Mouse (Mus musculus) stomach, embryonic 16.5 days (tissue): ENCODE measurements around the gene Gm3642. TPM values are rescaled to one million over a fixed set of nuclear protein-coding genes. Genes with fewer than 3 reads are reported as not detected.
"Not testable (repeated sequence)": the region's sequence is repeated elsewhere in the genome, so short reads cannot be mapped to it uniquely, and the experiment has no call there.

Source experiments
- ATAC-seq: fragments of 200-750 bp; cut with Nextera tagmentation; 2 replicates; pipeline ENCODE4 v1.8.0; 2017; ENCODE audit warnings: moderate number of reproducible peaks, moderate TSS enrichment; ENCODE audit not compliant: insufficient read depth, low FRiP score
- H3K27ac ChIP-seq: fragments of 300-500 bp; sonication (generic); 2 replicates; pipeline ENCODE4 v1.5.1; 2014; ENCODE audit warnings: low read length
- H3K27me3 ChIP-seq: fragments of 300-500 bp; sonication (generic); 2 replicates; pipeline ENCODE4 v1.6.1; 2014; ENCODE audit warnings: low read length, control low read depth, mixed read lengths; ENCODE audit not compliant: control insufficient read depth, insufficient read depth
- H3K36me3 ChIP-seq: fragments of 300-500 bp; sonication (generic); 2 replicates; pipeline ENCODE4 v1.6.1; 2014; ENCODE audit warnings: low read length; ENCODE audit not compliant: control insufficient read depth, insufficient read depth
- H3K4me1 ChIP-seq: fragments of 300-500 bp; sonication (generic); 2 replicates; pipeline ENCODE4 v1.6.1; 2014; ENCODE audit warnings: low read length, control low read depth, mixed read lengths; ENCODE audit not compliant: control insufficient read depth, insufficient read depth
- H3K4me2 ChIP-seq: fragments of 300-500 bp; sonication (generic); 2 replicates; pipeline ENCODE4 v1.6.1; 2014; ENCODE audit warnings: low read depth, low read length, mixed read lengths
- H3K4me3 ChIP-seq: fragments of 300-500 bp; sonication (generic); replicated peaks from 2 replicates; pipeline ENCODE4 v1.5.1; 2014; ENCODE audit warnings: mild to moderate bottlenecking, low read length
- H3K9ac ChIP-seq: fragments of 300-500 bp; sonication (generic); 2 replicates; pipeline ENCODE4 v1.6.1; 2014; ENCODE audit warnings: low read length
- H3K9me3 ChIP-seq: fragments of 300-500 bp; sonication (generic); replicated peaks from 2 replicates; pipeline ENCODE4 v1.6.1; 2016; ENCODE audit warnings: low read length, control low read depth; ENCODE audit not compliant: control insufficient read depth
- WGBS: fragments of 180-500 bp; shearing (Covaris S2); extraction: QIAGEN DNeasy Blood & Tissue Kit; methylation state at CpG from one replicate; pipeline ENCODE4 v1.1.7; 2014; 5-methylcytosine and 5-hydroxymethylcytosine counted together
- polyA plus RNA-seq: library from polyadenylated mRNA; unstranded; fragments of >200 nt; fragmentation: Nextera tagmentation; extraction: Ambion mirVana; gene quantifications from 2 replicates; pipeline ENCODE4 v1.2.1, GENCODE M21; 2015

Gene Gm3642
- polyA plus RNA-seq: not detected in 2 replicates

DNA sequence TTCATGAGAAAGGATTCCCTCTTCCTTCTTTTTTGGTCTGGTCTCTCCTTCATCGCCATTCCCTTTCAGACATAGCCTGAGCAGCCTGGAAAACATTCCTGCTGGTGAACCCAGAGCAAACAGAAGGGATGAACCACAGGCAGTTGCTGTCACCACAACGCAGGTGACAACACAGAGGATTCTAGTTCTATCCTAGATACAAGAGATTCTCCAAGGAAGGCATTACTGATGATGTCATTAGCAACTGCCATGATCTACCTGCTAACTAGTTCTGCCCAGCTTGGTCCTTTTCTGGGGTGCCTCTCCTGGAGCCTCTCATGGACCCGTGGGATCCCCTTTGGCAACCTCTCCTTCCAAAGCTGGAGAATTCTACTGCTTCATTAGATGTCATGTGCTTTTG, at the start of gene Gm3642:
Gm3642 (minus strand) TSS at position 101 of the 400 bp plus-strand sequence.
- not testable (repeated sequence) for H3K27ac ChIP-seq, ATAC-seq, H3K9me3 ChIP-seq, H3K4me1 ChIP-seq, H3K9ac ChIP-seq, H3K4me3 ChIP-seq, H3K4me2 ChIP-seq, H3K27me3 ChIP-seq, H3K36me3 ChIP-seq
- WGBS: no CpG with 5 or more reads among the region's 3 CpGs

DNA sequence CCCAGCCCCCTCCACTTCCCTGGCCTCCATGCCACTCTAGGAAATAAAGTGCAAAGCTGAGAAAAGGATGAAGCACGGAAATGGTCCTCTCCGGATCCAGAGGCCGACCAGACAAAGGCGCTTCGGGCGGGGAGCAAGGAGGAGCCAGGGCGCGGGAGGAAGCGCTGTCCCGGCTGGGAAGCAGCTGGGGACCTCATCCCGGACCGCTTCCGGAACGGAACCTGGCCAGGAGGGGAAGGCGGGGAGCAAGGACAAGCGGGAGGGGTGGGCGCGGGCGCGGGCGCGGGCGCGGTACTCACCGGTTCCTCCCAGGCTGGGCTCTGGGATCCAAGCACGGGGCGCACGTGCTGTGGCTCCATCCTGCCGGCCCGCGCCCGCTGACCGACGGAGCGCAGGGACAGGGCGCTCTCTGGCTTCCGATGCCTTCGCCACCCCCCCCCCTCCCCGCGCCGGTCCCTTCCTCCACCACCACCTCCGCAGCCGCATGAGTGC, 49.5 kb upstream of the Gm3642 start, which contains the start of gene Gm3667:
Gm3667 (minus strand) TSS at position 442 of the 492 bp plus-strand sequence.
- not testable (repeated sequence) for H3K4me1 ChIP-seq, H3K36me3 ChIP-seq, ATAC-seq, H3K27ac ChIP-seq, H3K9ac ChIP-seq, H3K27me3 ChIP-seq, H3K9me3 ChIP-seq
- peak within 1 kb of the TSS; percentile 49 for H3K4me2 ChIP-seq
- H3K4me3 ChIP-seq: peak within 1 kb of the TSS; percentile 39
- 1% methylated on average over 18 of the region's 43 CpGs for WGBS

DNA sequence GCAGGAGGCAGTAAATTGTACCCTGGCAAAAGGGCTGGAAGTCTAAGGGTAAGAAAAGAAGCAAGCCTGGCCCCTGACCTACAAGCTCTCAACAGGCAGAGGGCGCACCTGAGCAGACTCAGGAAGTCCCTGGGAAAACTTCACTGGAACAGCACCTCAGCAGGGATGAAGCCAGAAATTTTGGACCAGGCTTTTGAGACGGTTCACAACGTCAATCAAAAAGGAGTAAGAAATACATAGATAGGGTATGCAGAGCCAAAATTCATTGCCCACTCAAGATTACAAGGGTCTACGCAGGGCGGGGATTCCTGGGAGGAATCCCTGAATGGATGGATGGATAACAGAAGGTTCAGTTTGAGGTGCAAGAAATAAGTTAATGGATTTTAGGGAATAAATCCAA, 48.7 kb upstream of the Gm3642 start:
- not testable (repeated sequence) for H3K36me3 ChIP-seq, H3K9me3 ChIP-seq, H3K4me1 ChIP-seq, H3K27ac ChIP-seq, H3K9ac ChIP-seq, ATAC-seq, H3K27me3 ChIP-seq, H3K4me3 ChIP-seq
- 10% methylated on average over 4 of the region's 5 CpGs for WGBS
- H3K4me2 ChIP-seq: 0 out of 2 replicates have a peak overlapping the region, but pooled peaks have one; percentile 49

DNA sequence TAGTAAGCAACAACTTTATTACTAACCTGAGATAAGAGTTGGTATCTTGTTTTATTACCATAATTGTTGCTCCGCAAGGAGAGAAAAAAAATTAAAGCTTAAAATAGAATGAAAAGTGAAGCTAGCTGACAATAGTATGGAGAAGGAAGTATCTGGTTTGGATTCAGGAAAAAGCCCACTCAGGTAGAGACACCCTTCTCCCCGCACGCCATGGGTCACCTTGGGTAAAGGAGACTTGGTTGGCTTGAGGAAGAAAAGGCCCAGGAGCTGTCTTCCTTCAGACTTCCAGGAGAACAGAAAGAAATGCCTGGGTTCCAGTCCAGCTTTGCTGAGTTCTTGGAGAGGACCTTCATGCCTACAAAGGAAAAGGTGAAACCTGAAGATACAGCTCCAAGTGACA, 16.8 kb downstream of the Gm3642 start:
- 85% methylated on average over 3 of the region's 3 CpGs for WGBS
- H3K9ac ChIP-seq: not testable (repeated sequence)

More for the DNA sequence above, 16.8 kb downstream of the Gm3642 start:
- H3K9me3 ChIP-seq, H3K27me3 ChIP-seq, H3K36me3 ChIP-seq, H3K4me2 ChIP-seq, ATAC-seq, H3K4me1 ChIP-seq, H3K4me3 ChIP-seq, H3K27ac ChIP-seq: not testable (repeated sequence)

Other genes starting within 250 kb of the Gm3642 start
- gene Gm3629, start 249.7 kb downstream of the Gm3642 start, polyA plus RNA-seq: not detected in 2 replicates
- gene Gm3460, start 217.9 kb downstream of the Gm3642 start, polyA plus RNA-seq: not detected in 2 replicates
- gene Gm10251, start 156.1 kb downstream of the Gm3642 start, polyA plus RNA-seq: not detected in 2 replicates
- not detected in 2 replicates for gene Gm8050, start 120.1 kb downstream of the Gm3642 start, polyA plus RNA-seq
- gene Gm3636, start 98.0 kb downstream of the Gm3642 start, polyA plus RNA-seq: 2.5 and 3.4 TPM in 2 replicates
- gene Gm8362, start 65.9 kb downstream of the Gm3642 start, polyA plus RNA-seq: not detected in 2 replicates
- gene Gm3667, start 49.7 kb upstream of the Gm3642 start, polyA plus RNA-seq: 0.75 and 1.1 TPM in 2 replicates
- not detected in 2 replicates for gene Gm6356, start 133.5 kb upstream of the Gm3642 start, polyA plus RNA-seq
- 0.44 and 0.77 TPM in 2 replicates for gene Gm10406, start 187.1 kb upstream of the Gm3642 start, polyA plus RNA-seq
- gene Gm3685, start 204.7 kb upstream of the Gm3642 start, polyA plus RNA-seq: not detected in 2 replicates